Mouse (Mus musculus): ENCODE measurements at regions not wholly inside any gene's neighbourhood (a gene's known extent, or its start where the extent isn't known, plus 50 kb on each side); places are given as distances from the start of the nearest gene placed in this dataset.

DNA sequence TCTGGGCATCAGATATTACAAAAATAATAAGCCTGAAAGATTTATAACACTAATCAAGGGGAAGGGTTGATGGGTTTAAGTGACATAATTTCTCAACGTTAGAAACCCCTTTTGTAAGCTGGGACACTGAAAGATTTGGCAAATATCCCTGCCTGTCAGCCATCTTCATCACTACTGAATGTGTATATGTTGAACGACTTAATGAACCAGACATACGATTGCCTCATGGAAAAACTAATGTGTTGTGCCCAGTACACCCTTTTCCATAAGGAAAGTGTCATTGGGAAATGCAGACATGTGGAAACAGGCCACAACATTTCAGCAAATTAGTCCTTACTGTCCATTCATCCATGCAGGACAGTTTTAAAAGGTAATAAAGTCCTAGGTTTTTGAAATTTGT is 240.7 kb upstream of the Prep start:
- DNase-seq (ENCODE audit: low read depth): no peak

DNA sequence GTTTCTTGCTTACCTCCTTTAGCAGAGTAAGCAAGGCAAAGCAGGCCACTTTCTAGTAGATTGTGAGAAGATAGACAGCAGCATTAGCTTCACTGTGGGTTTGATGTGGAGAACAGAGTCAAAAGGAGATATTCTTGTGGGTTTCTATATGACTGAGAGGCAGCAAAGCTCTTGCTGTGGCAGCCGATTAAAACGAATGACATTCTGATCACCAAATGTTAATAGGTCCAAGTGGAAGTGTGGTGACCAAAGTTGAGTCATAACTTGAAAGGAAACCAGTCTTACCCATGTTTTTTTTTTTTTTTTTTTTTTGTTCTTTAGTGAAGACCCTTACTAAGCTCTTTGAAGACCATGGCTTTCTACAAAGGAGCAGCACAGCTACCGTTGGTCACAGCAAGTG is 245.3 kb upstream of the Prep start:
- peak; percentile 12 for DNase-seq (ENCODE audit: low read depth)

DNA sequence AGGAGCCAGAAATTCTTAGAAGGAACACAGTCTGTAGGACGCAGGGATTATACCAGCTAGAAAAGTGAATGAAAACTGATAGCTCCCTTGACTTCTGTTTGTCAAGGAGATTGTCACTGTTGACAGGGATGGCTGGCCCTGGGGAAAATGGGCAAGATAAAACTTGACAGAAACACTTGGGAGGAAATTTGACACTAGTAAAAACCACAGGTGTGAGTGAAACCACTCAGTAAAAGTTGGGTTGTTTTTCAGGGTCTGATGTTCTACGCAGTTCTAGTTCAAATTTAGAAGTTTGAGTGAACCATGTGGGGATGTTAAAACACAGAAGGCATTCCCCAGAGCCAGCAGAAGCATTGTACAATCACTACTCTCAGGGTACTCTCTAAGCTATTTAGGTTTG is 246.6 kb upstream of the Prep start:
- no peak for DNase-seq (ENCODE audit: low read depth)

DNA sequence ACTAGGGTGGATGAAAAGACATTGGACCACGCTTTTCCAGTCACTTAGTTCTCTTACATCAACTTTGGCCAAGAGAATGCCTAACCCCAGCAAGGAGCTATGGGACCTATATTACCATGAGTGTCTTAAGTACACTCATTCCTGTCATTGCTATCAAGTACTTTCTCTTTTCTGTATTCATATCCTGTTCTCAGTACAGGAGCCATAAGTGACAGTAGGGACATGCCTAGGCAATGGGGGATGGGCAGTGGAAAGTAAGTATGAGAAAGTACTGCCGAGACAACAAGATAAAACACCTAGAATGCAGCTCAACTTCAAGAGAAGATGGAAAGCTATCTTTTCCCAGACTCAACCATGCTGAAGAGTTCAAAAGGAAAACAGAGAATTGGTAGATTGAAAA is 247.6 kb upstream of the Prep start:
- no peak for DNase-seq (ENCODE audit: low read depth)

DNA sequence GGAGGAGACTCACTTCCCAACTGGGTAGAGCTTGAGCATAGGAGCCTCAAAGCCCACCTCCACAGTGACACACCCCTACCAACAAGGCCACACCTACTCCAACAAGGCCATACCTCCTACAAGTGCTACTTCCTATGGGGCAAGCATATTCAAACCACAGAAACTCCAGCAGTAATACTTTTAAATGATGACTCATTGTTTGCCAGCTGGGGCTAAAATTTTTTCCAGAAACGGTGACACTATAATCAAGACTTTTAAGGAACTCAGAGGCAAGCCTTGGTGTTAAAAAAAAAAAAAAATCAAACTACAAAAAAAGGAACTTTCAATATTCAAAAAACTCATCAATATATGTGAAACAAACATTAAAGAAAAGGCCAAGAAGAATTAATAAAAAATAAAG is 248.4 kb upstream of the Prep start:
- DNase-seq (ENCODE audit: low read depth): peak; percentile 83

DNA sequence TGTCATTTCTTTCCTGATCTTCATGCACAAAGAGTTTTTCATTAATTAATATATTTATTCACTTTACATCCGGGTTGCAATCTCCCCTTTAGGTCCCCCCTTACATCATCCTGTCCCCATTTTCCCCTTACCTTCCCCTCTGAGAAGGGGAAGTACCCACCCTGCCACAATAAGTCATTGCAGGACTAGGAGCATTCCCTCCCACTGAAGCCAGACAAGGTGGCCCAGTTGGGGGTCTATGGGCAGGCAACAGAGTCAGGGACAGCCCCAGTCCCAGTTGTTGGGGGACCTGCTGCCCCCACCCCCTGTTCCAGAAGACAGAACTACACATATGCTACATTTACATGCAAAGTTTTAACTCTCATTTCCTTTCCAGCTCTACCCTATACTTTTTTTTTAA is 267.9 kb upstream of the Prdm1 start:
- no peak for DNase-seq (ENCODE audit: low read depth)

DNA sequence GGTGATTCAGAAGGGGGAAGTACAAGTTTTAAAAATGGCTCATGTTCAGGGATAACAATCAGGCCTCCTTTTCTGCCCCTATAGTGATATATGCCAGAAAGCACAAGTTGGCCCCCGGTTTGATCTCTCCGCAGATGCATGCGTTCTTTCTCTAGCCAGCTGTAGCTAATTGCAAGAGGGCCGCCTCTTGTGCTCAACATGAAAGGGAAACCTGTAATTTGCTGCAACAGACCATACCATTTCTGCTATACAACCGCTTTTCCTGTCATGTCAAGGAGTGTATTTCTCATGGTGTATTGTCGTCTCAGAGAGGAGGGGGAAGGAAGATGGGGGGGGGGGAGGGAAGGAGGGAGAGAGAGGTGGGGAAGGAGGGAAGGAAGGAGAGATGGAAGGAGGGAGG is 257.1 kb upstream of the Prdm1 start:
- no peak for DNase-seq (ENCODE audit: low read depth)

DNA sequence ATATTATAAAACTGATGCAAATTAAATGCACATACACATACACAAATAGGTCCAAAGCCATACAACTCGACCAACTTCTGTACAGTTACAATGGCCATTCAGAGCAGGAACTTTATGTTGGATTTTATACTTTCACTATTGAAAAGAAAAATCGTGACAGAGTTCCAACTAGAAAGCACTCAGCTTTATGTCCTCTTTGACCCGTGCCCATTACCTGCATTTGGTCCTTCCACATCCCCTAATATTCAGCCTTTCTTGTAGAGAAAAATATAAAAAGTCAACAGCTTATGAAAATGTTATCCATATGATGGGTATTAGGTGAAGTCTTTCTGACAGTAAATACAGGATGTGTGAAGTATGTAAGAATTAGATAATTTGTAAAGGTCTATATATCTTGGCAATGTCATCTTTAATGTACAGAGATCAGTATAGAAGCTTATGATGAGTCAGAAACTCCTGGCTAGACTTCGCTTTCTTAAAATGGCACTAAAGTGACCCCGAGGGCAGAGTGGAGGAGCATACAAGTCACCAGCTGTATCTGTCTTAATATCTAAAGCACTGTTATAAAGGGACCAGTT is 252.2 kb upstream of the Prdm1 start:
- DNase-seq (ENCODE audit: low read depth): no peak

DNA sequence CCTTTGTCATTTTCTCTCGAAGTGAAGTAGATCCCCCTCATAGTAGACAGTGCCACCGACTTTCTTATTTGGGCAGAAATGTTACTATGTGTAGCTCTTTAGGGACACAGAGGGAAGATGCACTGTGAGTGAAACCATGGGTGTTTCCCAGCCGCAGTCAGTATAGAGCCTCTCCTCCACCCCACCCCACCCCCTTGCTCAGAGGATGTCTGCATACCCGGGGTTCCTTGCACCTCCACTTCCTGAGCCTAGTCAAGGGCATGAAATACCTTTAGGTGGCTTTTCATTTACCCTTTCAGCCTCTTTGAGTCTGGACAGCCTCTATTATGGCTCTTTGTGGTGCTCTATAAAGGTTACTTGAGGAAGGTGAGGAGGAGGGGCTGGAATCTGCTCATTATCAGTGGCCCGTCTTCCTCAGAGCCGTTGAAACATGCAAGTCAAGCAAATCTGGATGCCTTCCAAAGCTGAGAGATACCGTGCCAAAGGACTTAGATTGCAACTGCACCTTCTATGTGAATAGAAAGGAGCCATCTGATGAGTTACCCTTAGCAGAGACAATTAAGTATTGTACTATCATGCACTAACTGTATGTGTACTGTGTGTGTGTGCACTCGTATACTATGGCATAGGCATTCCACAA is 251.4 kb upstream of the Prdm1 start:
- DNase-seq (ENCODE audit: low read depth): no peak

DNA sequence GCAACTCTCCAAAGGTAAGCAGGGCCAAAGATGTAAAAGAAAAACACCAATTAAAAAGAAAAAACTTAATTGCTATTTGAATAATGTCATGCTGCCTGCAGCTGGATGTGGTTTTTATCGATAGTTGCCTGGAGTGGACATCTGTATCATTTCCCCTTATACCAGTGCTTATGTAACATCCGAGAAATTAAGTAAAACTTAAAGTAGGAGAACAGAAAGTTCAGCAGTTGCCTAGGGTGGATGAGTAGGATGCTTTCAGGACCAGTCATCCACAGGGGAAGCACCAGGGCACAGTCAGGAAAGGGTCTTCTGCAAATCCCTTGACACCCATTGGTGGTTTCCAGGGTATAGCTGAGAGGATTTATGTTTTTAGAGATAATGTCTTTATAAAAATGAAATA is 248.9 kb upstream of the Prdm1 start:
- no peak for DNase-seq (ENCODE audit: low read depth)

DNA sequence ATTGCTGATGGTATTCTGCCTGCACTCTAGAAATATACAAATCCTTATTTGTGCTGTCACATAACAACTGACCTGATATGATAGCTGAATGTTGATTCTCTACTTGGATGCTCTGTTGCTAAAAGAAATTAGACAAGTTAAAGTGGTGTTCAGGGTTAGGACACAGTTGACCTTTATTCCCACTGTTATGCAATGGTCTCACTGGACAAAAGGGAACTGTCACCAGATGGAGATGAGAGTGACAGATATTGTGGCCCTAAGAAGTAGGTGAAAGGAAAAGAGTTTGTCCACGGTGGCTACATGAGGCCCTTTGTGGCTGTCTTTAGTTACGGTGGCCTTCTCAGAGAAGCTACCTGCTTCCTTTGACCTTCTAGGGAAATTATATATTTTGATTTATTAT is 247.9 kb upstream of the Prdm1 start:
- DNase-seq (ENCODE audit: low read depth): no peak

DNA sequence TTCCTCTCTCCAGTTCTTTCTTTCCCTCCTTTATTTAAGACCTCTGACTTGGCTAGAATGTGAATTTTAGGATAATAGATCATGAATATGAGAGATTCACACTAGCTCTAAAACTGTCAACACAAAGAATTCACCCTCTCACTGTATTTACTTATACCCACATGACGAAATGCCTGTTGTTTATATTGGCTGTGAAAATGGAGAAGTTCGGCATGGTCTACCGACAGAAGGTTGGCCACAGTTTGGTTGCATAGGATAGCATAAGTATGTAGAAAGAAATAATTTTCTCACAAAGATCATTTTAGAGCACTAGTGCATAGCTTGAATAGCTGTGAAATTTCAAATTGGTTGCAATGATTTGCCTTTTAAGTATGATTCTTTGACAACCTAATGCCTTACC is 237.2 kb upstream of the Prdm1 start:
- peak; percentile 15 for DNase-seq (ENCODE audit: low read depth)

DNA sequence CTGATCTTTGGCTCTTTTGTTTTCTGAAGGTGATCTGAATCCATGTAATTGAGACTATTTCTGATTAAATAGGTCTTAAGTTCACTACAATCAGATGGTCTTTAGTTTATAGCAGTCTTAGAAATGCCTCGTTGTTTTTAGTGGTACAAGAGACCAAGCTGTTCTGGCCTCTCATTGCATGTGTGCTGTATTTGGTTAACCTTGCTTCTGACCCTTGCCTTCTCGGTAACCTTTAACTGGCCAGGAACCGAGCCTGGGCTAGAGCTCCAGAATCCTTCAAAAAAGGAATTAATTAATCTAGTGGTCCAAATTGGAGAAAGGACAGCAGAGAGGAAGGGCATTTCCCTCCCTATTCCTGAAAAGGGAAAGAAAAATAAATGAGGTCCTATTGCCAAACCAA is 234.8 kb upstream of the Prdm1 start:
- DNase-seq (ENCODE audit: low read depth): no peak

DNA sequence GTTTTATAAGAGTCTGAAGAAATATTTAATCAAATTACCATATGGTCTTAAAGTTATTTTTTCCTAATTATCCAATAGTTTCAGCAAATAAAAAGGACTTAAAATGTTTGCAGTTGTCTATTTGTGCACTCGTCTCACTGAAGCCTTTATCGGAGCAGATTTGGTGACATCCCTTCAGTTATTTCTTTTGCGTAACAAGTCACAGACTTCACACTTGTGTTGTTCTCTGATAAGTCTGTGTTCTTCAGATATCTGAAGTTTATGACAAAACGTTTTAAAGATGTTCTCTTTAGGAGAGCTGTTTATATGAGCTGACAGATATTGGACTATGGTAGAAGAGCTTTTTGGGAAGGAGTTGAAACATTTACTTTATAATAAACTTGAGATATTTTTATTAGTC is 233.8 kb upstream of the Prdm1 start:
- DNase-seq (ENCODE audit: low read depth): no peak

DNA sequence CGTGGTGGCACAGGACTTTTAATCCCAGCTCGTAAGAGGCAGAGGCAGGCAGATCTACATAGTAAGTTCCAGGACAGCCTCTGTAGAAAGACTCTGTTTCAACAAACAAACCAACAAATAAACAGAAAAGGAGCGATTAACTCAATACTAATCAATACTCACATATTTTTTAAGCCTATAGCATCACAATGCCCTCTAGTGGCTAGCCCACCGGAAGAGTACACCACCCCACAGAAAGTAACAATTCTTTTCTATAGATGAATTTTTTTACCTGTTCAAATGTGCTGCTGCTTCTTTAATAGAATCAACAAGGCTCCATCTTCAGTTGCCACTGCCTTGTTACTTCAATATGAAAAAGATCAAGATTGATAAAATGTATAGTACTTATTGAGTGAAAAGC is 233.0 kb upstream of the Prdm1 start:
- no peak for DNase-seq (ENCODE audit: low read depth)

DNA sequence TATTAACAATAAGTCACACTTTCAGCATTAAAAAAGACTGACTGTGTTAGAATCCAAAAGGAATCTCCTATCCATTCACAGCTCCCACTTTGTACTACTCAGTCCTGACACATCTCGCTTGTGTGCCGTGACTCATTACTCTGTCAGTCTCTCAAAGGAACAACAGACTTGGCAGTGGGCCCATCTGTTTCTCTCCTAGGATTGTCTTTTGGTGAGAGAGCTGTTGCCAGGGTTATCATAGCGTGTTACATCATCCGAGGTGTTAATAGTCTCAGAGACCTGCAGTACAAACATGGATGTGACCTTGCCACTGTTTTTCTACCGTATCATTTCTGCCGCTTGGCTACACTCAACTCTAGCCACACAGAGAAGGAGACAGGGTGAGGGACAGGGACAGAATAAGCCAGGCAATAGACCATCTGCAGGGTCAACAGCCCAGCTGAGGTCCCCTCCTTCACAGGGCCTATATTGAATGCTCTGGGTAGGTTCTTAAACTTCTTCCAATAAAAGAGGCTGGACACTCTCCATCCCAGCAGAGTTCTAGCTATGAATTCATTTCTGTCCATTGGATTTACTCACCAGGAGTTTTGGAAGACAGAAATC is 227.2 kb upstream of the Prdm1 start:
- DNase-seq (ENCODE audit: low read depth): peak; percentile 62

DNA sequence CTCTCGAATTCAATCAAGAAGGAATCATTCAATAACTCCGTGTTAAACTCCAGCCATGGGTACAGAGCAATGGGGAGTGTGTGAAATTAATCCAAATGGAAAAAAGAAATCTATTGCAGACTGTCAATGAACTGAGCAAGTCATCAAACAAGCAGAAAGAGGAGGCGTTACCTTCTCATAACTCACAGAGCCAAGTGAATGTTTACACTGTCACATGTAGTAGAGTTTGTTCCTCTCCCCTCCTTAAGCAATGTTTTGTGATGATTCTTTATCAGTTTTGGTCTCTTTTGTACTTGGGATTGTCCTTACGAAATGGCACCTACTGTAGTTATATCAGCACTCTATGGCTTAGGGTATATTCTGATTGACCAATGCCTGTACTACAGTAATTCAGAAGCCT is 226.6 kb upstream of the Prdm1 start:
- peak; percentile 5 for DNase-seq (ENCODE audit: low read depth)

DNA sequence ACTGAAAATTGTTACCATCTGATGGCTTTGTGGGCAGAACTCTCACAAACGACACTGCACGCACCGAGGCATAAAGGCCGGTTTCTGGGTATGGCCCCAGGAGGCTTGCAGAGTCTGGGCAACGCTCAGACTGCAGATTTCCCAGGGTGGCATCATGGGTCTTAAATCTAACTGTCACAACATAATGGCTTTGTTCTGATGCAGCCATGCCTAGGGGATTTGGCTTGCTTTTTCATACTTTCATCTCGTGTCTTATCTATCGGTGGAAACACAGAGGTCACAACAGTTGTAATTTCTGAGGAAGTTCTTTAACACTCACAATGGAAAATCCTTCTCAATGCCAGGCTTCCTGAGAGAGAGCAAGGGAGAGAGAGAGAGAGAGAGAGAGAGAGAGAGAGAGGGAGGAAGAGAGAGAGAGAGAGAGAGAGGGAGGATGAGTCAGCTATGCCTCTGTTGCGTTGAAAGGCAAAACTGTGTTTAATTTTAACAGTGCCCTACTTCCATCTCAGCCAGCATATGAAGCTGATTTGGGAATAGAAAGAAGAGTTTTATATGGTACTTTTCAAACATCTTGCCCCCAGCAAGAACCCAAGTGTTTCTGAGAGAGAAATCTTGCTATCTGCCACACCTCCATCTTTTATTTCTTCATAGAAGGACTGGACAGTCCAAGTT is 224.6 kb upstream of the Prdm1 start:
- DNase-seq (ENCODE audit: low read depth): no peak

DNA sequence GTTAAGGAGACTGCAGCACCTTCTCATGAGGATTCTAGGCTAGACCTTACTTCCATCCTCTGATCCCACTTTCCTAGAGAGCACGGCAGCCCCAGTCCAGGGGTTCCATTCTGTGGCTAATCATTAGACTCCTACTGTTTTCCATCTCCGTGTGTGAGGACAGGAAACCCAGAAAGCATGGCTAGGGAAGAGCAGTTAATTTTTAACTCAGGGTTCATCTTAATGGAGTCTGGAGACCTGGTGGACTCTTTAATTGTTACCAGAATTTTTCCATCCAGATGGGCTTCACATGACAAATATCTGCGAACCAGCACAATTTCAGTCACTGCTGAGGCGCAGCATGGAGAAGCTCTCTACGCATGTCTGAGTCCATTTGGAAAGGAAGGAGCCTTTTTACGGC is 222.8 kb upstream of the Prdm1 start:
- DNase-seq (ENCODE audit: low read depth): no peak

DNA sequence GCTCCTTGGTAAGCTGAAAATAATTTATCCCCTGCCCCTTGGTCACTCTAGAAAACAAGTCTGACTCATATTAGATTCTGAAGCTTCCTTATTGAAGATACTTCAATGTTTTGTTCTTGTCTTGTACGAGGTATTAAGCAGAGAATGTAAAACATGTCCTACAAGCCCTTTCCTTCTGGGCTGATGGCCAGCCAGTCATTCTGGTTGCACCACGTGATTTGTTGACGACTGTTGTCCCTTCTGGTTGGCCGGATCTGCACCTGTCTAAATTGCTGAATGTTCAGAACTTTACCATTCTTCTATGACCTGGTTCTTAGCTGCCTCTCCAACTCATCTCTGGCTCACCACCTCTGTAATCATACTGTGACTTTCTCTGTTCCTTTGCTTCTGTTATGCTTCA is 220.9 kb upstream of the Prdm1 start:
- no peak for DNase-seq (ENCODE audit: low read depth)

DNA sequence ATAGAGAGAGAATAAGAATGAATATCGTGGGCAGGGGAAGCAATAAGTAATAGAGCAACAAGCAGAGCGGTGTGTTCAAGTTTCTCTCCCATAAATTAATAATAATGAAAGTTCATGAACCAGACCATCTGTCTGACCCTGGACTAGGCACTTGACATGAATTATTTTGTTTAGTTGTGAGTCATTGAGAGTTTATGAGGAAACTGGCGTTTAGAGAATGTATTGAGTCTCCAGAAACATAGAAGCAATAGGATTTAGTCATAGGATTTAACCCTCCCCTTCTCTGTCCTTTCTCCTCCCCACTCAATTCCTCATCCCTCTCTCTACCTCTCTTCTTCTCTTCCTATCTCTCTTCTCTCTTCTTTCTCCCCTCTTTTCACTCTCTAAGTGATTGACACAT is 219.1 kb upstream of the Prdm1 start:
- DNase-seq (ENCODE audit: low read depth): no peak

DNA sequence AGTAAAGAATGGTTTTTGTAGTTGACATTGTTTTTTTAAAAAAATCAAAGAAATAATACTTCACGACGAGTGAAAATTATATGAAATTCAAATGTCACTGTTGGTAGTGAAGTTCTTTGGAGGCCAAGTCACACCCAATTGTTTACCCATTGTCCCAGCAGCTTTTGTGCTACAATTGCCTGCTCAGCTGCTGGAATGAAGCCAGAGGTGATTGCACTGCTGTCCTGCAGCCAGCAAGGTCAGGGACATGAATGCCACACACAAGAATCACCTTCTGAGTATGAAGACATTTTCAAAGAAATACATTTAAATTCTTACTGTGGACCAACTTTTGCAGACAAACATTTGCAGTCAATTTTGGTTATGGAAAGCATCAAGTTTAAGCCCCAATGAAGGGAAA is 215.9 kb upstream of the Prdm1 start:
- no peak for DNase-seq (ENCODE audit: low read depth)

DNA sequence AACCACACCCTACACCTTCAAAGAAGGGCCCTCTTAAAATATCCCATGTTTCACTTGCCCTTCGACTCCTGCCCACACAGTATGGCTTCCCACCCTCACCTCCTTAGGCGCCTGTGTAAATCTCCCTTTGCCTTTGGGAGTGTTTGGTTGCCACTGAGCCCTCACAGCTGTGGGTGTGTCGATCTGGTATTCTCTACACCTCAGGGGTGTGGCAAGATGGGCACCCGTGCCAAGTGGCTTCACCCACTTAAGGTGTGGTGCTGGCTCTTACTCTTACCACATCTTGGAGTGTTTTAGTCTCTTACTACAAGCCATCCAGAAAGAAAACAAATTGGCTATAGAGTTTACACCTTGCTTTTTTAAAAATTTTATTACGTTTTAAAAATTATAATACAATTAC is 205.3 kb upstream of the Prdm1 start:
- DNase-seq (ENCODE audit: low read depth): no peak

DNA sequence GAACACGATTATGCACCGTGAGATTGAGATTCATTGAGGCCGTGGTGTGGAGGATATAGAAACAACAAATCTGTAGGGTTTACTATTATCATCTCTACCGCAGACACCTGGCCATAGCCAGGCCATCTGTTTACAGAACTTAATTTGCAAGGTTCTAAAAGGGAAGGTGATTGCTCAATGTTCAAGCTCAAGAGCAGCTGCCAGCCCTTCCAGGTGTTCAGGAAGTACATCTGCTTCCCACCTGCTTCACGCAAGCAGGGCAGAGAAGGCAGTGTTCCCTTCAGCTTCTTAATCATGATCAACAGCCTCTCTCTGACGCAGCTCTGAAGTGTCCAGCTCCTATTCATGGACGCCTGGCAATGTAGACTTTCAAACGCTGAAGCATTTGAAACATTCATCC is 202.4 kb upstream of the Prdm1 start:
- no peak for DNase-seq (ENCODE audit: low read depth)
